Mouse (Mus musculus): Measurements from ENCODE around the gene Pex5l.

The Pex5l gene

GRCm38 (mm10) chr3:33063590-33063989, 79.5 kb downstream of the Pex5l start:
- no peak for DNase-seq (ENCODE audit: low read depth, low spot score)

- no peak for DNase-seq (ENCODE audit: low read depth, low spot score)
Measured at GRCm38 (mm10) chr3:33061428-33061827, 81.6 kb downstream of the Pex5l start.

DNA sequence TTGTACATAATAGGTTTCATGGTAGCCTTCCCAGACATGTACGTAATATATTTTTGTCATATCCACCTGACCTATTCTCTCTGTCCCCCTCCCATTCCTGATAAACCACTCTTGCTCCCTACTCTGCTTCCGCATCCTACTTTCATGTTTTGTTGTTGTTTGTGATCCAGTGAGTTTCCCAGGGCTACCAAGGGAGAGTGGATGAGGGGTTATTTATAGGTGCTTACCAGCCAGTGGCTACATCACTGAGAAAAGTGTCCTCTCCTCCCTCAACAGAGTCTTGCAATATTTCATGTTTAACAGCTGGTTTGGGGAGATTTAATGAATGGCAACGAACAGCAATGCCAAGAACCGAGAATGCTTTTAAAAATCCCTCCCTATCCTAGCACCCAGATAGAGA, 82.0 kb downstream of the Pex5l start:
- no peak for DNase-seq (ENCODE audit: low read depth, low spot score)

- DNase-seq (ENCODE audit: low read depth, low spot score): no peak
Measured at GRCm38 (mm10) chr3:33060343-33060937, 82.6 kb downstream of the Pex5l start.

GRCm38 (mm10) chr3:33048304-33048703, 94.7 kb downstream of the Pex5l start:
- no peak for DNase-seq (ENCODE audit: low read depth, low spot score)

GRCm38 (mm10) chr3:33044799-33045106, 98.3 kb downstream of the Pex5l start:
- no peak for DNase-seq (ENCODE audit: low read depth, low spot score)

DNA sequence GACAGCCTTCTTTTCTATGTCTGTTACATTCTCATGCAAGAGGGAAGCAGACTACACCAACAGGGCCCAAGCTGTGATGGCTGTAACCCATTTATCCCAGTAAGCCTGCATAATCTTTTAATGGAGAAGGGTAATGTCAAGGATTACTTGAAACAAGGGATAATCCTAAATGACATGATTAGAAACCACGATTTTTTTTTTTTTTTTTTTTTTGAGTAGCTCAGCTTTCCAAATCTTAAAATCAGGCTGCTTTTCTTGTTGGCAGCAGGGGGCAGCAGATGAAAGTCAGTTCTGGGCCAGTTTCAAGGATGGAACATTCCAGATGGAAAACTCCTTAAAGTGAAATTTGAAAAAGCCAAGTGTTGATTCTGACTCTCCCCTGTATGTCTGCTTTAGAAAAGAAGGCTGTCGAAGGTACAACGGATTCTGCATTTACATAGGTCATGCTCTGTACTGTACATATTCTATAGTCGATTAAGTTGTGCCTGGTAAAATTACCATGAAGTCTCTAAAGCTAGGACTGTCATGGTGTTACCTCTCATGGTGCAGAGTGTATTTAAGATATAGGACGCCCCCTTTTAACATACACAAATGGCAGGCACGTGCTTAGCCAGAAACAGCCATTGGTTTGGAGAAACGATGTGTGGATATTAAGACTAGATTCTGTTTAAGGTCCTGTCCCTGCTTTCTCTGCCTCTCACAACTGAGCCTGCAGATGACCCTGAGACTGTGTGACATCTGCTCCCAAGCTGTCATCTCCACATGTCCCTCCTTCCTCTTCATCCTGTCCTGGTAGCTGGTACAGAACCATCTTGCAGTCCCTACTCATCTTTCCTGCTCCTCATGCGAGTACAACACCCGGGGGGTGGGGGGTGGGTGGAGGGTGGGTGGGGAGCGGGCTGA, 98.9 kb downstream of the Pex5l start:
- DNase-seq (ENCODE audit: low read depth, low spot score): peak; percentile 7

GRCm38 (mm10) chr3:33024566-33024965, 118.5 kb downstream of the Pex5l start:
- no peak for DNase-seq (ENCODE audit: low read depth, low spot score)

GRCm38 (mm10) chr3:33003901-33004300, 139.1 kb downstream of the Pex5l start:
- DNase-seq (ENCODE audit: low read depth, low spot score): no peak

- no peak for DNase-seq (ENCODE audit: low read depth, low spot score)
Measured at GRCm38 (mm10) chr3:33001769-33002168, 141.3 kb downstream of the Pex5l start.

DNA sequence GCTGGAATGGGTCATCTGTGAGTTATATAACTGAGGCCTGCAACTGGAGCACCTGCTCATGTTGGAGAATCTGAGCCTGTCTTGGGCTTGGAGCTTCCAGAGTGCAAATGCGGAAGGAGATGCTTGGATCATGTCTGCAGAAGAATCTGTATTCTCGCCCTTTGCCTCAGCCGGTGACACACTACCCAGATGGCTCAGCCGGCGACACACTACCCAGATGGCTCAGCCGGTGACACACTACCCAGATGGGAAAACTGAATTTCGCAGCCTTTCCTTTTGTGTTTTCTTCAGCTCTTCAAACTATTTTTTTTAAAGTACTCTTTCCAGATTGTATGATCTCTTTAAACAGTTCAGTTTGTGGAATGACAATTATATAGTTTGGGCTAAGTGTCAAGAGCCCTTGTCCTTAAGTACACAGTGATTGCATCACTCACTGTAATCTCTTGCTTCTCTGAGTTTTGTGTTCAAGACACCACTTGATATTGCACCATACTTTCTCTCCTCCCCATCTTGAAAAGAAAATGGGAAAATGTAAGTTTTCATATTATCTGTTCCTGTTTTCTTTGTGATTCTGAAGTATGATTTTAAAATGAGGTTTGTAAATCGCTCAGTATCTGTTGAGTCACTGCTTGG, 142.5 kb downstream of the Pex5l start:
- no peak for DNase-seq (ENCODE audit: low read depth, low spot score)

DNA sequence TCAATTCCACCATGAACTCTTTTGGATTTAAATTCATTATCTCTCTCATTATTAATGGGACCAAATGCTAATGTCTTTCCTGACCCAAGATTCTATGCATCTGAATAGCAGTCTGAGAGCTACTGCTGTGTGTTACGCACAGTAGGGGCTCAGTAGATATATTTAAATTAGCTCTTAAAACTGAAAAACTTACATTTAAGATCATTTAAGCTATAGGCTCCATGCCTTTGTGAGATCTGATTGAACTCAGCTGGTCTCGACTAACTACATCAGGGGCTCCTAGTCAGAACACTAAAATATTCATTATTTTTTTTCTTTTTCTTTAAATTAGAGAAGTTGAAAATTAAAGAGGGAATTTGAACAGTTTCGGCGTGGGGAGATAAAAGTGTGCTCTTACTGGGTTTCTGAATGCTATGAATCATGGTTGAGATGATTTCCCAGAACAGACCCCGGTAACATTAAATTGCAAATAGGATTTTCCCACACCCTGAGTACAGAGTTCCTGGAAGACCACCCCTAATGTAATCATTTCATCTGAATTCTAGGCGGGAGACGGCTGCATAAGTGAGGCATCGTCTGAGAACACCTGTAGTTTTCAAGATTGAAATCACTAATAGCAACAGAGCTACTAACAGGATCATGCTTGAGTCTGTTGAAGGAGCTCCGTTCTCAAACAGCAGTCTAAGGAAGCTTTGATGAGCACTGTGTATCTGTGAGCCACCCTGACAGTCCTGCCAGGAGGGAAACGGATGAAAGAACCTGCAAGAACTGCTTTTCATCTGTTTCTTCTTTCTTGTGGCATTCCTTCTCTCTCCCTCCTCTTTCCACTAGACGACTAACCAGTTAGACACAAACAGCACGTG, 151.1 kb downstream of the Pex5l start:
- DNase-seq (ENCODE audit: low read depth, low spot score): no peak

DNA sequence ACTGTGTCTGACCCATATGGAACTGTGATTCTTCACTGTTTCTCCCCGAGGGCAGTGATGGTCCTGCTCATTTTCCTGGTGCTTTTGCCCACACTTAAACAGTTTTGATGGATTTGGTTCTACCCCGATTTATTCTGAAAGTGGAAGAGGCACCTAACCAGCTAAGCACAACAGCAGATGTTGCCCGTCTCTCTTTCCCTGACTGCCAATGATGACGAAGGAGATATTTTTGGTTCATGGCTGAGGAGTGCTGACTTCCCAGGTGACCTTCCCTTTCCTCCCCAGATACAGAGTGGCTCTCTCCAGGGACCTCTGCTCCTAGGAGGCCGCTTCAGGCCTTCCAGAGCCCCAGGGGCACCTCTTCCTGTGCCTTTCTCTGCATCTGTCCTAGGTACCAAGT, 155.2 kb downstream of the Pex5l start:
- DNase-seq (ENCODE audit: low read depth, low spot score): no peak

DNA sequence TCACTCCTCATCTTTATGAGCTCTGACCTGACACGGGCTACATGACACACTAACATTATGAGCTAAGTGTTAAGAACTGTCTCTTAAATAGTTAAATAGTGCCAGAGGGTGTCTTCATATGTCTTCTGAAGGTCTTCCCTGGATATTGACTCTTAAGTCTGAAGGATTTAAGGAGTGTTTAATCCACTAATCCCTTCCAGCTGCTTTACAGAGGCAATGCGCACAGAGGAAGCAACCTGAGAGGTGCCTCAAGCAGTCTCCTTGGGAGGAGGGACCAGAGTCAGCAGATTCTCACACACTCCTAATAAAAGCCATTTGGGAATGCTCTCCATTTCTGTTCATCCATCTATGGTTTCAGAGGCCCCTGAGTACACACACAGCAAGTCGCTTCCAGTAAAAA, 157.9 kb downstream of the Pex5l start:
- DNase-seq (ENCODE audit: low read depth, low spot score): no peak

- no peak for DNase-seq (ENCODE audit: low read depth, low spot score)
Measured at GRCm38 (mm10) chr3:32979981-32980380, 163.1 kb downstream of the Pex5l start.

- no peak for DNase-seq (ENCODE audit: low read depth, low spot score)
Measured at GRCm38 (mm10) chr3:32979238-32979637, 163.8 kb downstream of the Pex5l start.

DNA sequence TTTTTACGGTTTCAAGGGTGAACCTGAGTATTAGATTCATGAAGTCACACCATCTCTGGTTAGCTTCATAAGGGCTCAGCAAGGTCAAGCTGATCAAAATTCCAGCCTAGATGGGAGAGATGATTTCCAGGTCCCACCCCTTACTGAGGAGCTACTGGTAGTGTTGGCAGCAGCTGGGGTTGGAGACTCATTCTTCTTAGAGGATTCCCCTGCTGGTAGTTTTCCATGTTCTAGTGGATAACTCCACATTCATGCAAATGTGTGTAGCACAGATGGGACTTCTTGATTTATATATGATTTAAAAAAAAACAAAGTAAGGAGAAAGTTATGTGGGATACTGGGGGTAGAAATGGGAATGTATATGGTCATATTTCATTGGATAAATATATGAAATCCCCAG, 172.8 kb downstream of the Pex5l start:
- DNase-seq (ENCODE audit: low read depth, low spot score): no peak

- no peak for DNase-seq (ENCODE audit: low read depth, low spot score)
Measured at GRCm38 (mm10) chr3:32968671-32969425, 174.2 kb downstream of the Pex5l start.

DNA sequence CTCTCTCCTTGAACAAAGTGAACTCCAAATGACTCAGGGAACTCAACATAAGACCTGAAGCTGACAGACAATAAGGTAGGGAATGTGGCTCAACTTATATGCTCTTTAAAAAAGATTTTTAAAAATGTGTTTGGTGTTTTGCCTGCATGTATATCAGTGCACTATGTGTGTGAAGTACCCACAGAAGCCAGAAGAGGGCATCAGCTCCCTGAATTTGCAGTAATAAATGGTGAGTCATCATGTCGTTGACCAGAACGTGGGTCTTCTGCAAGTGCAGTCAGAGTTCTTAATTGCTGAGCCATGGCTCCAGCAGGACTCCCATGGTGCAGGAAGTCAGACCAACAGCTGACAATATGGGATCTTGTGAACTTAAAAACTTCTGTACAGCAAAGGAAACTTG, 177.5 kb downstream of the Pex5l start:
- peak; percentile 32 for DNase-seq (ENCODE audit: low read depth, low spot score)

GRCm38 (mm10) chr3:32961494-32961893, 181.6 kb downstream of the Pex5l start:
- DNase-seq (ENCODE audit: low read depth, low spot score): no peak

GRCm38 (mm10) chr3:32951382-32951781, 191.7 kb downstream of the Pex5l start:
- no peak for DNase-seq (ENCODE audit: low read depth, low spot score)
